Mouse (Mus musculus): Measurements from ENCODE around the gene Sectm1b. TPM values are rescaled to one million over a fixed set of nuclear protein-coding genes. Genes with fewer than 3 reads are reported as not detected.

The Sectm1b gene
- polyA plus RNA-seq, 1 experiment = not detected

DNA sequence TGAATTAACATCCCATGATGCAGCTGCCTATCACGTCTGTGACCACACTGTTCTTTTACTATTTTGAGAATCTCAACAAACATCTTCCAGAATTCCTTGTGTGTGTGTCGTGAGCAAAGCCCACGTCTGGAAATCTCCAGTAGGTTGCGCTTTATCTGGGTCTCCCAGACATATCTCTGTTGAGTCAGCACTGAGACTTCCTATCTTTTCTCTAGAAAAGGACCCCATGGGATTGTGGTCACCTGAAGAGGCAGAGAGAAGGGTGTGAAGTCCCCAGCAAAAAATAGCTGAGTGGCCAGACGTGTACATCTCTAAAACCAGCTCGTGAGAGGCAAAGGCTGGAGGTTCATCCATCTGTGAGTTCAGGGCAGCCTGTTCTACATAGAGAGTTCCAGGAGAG, 39.2 kb downstream of the Sectm1b start:
- no peak overlapping the region for H3K27ac ChIP-seq (replicated peaks; ENCODE audit: low read depth, low read length)
- no peaks in the 10 kb centered on the region for H3K4me1 ChIP-seq (ENCODE audit: control insufficient read depth, insufficient read depth, insufficient read length, low read length)
- no peak overlapping the region for H3K4me3 ChIP-seq (ENCODE audit: insufficient read depth, low read depth, low read length)

DNA sequence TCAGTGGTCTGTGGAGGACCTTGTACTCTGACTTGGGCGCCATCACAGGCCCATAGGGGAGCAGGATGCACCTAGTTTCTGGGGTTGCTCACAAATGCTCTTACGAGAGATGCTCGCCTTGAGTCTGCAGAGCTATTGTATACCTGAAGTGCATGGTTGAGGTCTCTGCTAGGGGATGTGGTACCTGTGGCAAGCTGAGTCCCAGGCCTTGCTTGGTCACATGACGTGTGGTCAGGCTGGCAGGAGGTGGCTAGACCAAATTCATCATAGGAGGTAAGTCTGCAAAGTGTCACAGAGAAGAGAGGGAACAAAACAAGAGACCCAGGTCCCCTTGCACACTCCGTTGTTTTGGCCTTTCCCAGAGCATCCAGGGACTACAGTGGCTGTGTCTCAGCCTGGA, 43.9 kb downstream of the Sectm1b start:
- no peak overlapping the region for H3K27ac ChIP-seq (replicated peaks; ENCODE audit: low read depth, low read length)
- no peak overlapping the region for H3K4me3 ChIP-seq (ENCODE audit: insufficient read depth, low read depth, low read length)
- H3K4me1 ChIP-seq (ENCODE audit: control insufficient read depth, insufficient read depth, insufficient read length, low read length) = no peaks in the 10 kb centered on the region

DNA sequence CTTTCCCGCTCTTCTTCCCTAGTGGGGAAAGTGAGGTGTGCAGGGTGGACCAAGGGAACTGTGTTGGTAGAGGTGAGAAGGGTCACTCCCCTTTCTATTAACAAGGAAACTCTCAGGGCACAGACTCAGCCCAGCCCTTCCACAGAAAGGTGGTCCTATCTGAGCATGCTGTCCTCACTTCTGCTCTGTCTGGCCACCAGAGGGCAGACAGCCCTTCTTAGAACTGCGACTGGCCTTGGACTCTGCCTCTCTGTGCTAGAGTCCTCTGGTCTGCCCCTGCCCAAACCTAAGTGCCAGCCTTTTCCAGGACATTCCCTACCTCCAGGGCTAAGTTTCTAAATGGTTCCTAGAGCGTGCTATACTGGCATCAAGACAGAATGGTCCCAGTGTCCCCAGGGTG, 45.7 kb downstream of the Sectm1b start:
- Histone ChIP-seq H3K4me1 (ENCODE audit: control insufficient read depth, insufficient read depth, insufficient read length, low read length) (no peaks in the 10 kb centered on the region), H3K27ac (replicated peaks; ENCODE audit: low read depth, low read length) (no peak overlapping the region), H3K4me3 (ENCODE audit: insufficient read depth, low read depth, low read length) (no peak overlapping the region)

GRCm38 (mm10) chr11:121015472-121015871, 47.9 kb downstream of the Sectm1b start:
- Histone ChIP-seq H3K4me3 (ENCODE audit: insufficient read depth, low read depth, low read length) (no peak overlapping the region), H3K4me1 (ENCODE audit: control insufficient read depth, insufficient read depth, insufficient read length, low read length) (no peaks in the 10 kb centered on the region), H3K27ac (replicated peaks; ENCODE audit: low read depth, low read length) (no peak overlapping the region)

DNA sequence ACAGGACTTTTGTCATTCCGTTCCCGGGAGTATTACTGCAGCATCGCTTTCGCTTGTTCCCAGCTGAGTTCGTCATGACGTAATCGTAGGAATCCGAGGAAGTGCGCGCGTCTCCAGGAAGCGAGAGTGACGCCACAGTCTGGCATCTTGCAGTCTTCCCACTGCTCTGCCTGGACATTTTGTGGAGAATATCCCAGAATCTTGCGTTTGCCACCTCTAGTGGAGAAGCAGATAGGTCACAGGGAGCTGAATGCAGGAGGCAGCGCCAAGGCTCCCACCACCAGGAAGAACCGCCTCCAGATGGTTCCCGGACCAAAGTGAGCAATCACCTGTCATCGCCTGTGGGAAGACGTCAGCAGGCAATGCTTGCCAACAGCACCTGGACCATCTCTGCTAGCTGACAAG, 48.5 kb downstream of the Sectm1b start:
- no peak overlapping the region for H3K27ac ChIP-seq (replicated peaks; ENCODE audit: low read depth, low read length)
- H3K4me3 ChIP-seq (ENCODE audit: insufficient read depth, low read depth, low read length) = peak overlapping the region; percentile 48
- no peaks in the 10 kb centered on the region for H3K4me1 ChIP-seq (ENCODE audit: control insufficient read depth, insufficient read depth, insufficient read length, low read length)

DNA sequence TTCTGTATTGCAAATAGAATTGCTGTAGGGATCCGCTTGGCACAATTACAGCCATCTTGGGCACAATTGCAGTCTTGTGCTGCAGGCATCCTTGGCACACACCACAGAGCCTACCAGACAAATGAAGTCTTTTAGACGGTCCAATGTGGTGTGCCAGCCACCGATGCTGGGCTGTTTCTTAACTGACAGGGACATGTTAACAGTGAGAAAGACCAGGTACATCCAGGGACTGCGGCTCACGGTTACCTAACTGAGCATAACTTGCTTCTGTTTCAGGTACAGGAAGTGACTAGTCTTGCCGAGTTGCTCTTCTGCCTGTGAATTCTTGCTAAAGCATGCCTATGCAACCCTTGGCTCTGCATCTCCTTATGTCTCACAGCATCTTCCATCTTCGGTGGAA, 49.7 kb downstream of the Sectm1b start:
- no peaks in the 10 kb centered on the region for H3K4me1 ChIP-seq (ENCODE audit: control insufficient read depth, insufficient read depth, insufficient read length, low read length)
- H3K27ac ChIP-seq (replicated peaks; ENCODE audit: low read depth, low read length) = no peak overlapping the region
- H3K4me3 ChIP-seq (ENCODE audit: insufficient read depth, low read depth, low read length) = no peak overlapping the region

GRCm38 (mm10) chr11:121010044-121010755, 53.2 kb downstream of the Sectm1b start:
- Histone ChIP-seq H3K27ac (replicated peaks; ENCODE audit: low read depth, low read length) (no peak overlapping the region), H3K4me3 (ENCODE audit: insufficient read depth, low read depth, low read length) (no peak overlapping the region), H3K4me1 (ENCODE audit: control insufficient read depth, insufficient read depth, insufficient read length, low read length) (no peaks in the 10 kb centered on the region)

DNA sequence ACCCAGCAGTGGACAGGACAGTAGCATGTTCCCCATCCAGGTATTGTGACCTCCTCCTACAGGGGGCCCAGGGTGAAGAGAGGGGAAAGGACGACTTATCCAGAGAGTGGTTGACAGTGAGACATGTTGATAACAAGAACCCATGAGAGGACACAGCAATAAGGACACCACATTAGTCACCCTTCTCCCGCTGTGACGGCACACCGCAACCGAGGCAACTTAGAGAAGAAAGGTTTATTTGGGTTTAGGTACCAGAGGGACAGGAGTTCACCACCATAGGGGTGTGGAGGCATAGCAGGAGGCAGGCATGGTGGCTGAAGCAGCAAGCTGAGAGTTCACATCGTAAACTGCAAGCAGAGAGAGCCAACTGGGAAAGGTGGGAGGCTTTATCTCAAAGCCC, 57.2 kb downstream of the Sectm1b start:
- Histone ChIP-seq H3K4me3 (ENCODE audit: insufficient read depth, low read depth, low read length) (no peak overlapping the region), H3K27ac (replicated peaks; ENCODE audit: low read depth, low read length) (no peak overlapping the region), H3K4me1 (ENCODE audit: control insufficient read depth, insufficient read depth, insufficient read length, low read length) (0 out of 2 replicates have a peak, but pooled peaks cover 2% of the 10 kb centered on the region)

GRCm38 (mm10) chr11:121004281-121004680, 59.1 kb downstream of the Sectm1b start:
- H3K4me3 ChIP-seq (ENCODE audit: insufficient read depth, low read depth, low read length) = no peak overlapping the region
- no peak overlapping the region for H3K27ac ChIP-seq (replicated peaks; ENCODE audit: low read depth, low read length)
- H3K4me1 ChIP-seq (ENCODE audit: control insufficient read depth, insufficient read depth, insufficient read length, low read length) = 0 out of 2 replicates have a peak, but pooled peaks cover 2% of the 10 kb centered on the region

Other genes starting within 250 kb of the Sectm1b start
- 5,806 and 7,060 TPM in 2 replicates for gene Fasn, start 239.0 kb downstream of the Sectm1b start, polyA plus RNA-seq (2012; ENCODE audit: insufficient read depth, insufficient read length, missing spikeins)
- 7.1 and 11.1 TPM in 2 replicates for gene Ccdc57, start 130.7 kb downstream of the Sectm1b start, polyA plus RNA-seq (2012; ENCODE audit: insufficient read depth, insufficient read length, missing spikeins)
- gene Slc16a3, start 115.1 kb downstream of the Sectm1b start, polyA plus RNA-seq (2012; ENCODE audit: insufficient read depth, insufficient read length, missing spikeins) = 1.6 and 2.2 TPM in 2 replicates
- 33.8 and 36.5 TPM in 2 replicates for gene Csnk1d, start 72.2 kb downstream of the Sectm1b start, polyA plus RNA-seq (2012; ENCODE audit: insufficient read depth, insufficient read length, missing spikeins)
- 2.3 TPM in 1 of 2 replicates, not detected in the other for gene Cd7, start 24.2 kb downstream of the Sectm1b start, polyA plus RNA-seq (2012; ENCODE audit: insufficient read depth, insufficient read length, missing spikeins)
- not detected in 2 replicates for gene Sectm1a, start 17.7 kb upstream of the Sectm1b start, polyA plus RNA-seq (2012; ENCODE audit: insufficient read depth, insufficient read length, missing spikeins)
- not detected in 2 replicates for gene Tex19.2, start 55.1 kb upstream of the Sectm1b start, polyA plus RNA-seq (2012; ENCODE audit: insufficient read depth, insufficient read length, missing spikeins)
- gene Tex19.1, start 82.6 kb upstream of the Sectm1b start, polyA plus RNA-seq (2012; ENCODE audit: insufficient read depth, insufficient read length, missing spikeins) = not detected in 2 replicates
- not detected in 2 replicates for gene Uts2r, start 96.7 kb upstream of the Sectm1b start, polyA plus RNA-seq (2012; ENCODE audit: insufficient read depth, insufficient read length, missing spikeins)
- gene Hexdc, start 140.9 kb upstream of the Sectm1b start, polyA plus RNA-seq (2012; ENCODE audit: insufficient read depth, insufficient read length, missing spikeins) = 2.1 and 3.3 TPM in 2 replicates
- gene Ogfod3, start 141.1 kb upstream of the Sectm1b start, polyA plus RNA-seq (2012; ENCODE audit: insufficient read depth, insufficient read length, missing spikeins) = 15.7 and 18.7 TPM in 2 replicates
- 5.0 and 8.2 TPM in 2 replicates for gene Cybc1, start 165.8 kb upstream of the Sectm1b start, polyA plus RNA-seq (2012; ENCODE audit: insufficient read depth, insufficient read length, missing spikeins)
- gene Narf, start 173.7 kb upstream of the Sectm1b start, polyA plus RNA-seq (2012; ENCODE audit: insufficient read depth, insufficient read length, missing spikeins) = 10.4 and 12.6 TPM in 2 replicates
- 19.8 and 22.6 TPM in 2 replicates for gene Foxk2, start 196.4 kb upstream of the Sectm1b start, polyA plus RNA-seq (2012; ENCODE audit: insufficient read depth, insufficient read length, missing spikeins)